Mouse (Mus musculus): ENCODE measurements around the gene Zmiz2. TPM values are rescaled to one million over a fixed set of nuclear protein-coding genes. Genes with fewer than 3 reads are reported as not detected.
"Not testable (repeated sequence)": the region's sequence is repeated elsewhere in the genome, so short reads cannot be mapped to it uniquely, and the experiment has no call there.

The Zmiz2 gene
- total RNA-seq, 1 experiment from 2014 or later = 61.5 TPM

DNA sequence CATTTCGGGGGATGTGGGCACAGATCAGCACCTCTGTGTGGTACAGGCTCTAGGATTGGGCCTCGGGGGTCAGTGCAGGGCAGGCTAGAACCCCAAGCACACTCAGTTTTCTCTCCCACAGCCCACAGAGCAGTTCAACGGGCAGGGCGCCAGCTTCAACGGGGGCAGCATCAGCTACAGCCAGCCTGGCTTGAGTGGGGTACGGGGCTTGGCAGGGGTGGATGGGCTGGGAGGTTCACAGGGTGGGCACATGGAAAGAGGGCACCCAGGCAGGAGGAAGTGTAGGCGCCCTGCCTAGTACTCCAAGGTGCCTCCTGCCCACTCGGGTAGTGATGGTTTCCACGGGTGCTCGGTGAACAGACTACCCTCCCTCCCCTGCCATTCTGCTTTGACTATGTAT, 9.3 kb downstream of the Zmiz2 start:
- no peak for DNase-seq

DNA sequence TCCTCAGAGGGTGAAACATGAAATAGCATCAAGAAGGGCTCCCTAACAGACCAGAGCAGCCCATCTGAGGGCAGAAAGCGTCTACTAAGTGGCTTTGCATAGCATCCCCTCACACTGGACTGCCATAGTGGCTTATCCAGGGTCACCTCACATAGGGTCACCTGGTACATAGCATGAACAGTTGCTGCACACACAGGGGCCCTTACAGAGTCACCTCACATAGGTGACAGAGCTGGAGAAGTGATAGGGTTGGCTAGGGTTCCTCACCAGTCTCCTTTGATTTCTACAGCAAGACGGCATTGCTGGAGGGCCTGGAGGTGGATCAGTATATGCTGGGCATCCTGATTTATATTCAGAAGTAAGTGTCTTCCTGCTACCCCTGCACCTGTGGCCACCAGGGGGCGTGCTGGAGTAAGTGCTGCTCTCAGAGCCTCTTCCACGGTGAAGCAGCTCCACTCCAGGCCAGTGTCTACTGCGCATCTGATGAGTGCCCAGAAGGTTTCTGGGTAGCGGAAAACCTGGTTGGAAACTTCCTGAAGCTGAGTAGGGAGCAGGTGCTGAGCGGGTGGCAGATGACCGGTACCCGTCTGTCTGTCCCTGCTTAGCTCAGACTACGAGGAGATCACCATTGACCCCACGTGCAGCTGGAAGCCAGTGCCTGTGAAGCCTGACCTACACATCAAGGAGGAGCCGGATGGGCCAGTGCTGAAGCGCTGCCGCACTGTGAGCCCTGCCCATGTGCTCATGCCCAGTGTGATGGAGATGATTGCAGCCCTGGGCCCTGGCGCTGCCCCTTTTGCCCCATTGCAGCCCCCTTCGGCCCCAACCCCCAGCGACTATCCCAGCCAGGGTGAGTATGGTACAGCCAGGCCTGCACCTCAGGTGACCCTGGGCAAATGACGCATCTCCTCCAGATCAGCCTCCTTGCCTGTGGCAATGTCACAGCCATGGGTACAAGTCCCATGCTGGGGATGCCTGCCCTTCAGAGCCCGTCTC, 13.9 kb downstream of the Zmiz2 start:
- peak; percentile 82 for DNase-seq

DNA sequence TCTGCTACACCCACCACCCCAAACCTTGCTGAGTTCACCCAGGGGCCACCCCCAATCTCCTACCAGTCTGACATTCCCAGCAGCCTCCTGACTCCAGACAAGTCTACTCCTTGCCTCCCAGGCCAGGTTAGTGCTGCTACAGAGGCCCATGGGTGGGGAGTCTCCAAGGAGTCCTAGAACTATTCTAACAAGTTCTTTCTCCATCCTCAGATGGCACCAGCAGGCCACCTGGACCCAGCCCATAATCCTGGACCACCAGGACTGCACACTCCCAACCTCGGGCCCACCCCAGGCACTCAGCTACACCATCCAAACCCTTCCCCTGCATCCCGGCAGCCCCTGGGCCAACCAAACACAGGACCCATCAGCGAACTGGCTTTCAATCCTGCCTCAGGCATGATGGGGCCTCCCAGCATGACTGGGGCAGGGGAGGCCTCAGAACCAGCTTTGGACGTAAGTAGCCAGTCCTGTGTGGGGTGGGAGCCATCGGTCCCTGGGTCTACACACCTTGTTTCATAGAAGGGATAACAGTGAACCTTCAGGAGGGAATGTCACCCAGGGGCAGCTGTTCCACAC, 15.0 kb downstream of the Zmiz2 start:
- DNase-seq = no peak

DNA sequence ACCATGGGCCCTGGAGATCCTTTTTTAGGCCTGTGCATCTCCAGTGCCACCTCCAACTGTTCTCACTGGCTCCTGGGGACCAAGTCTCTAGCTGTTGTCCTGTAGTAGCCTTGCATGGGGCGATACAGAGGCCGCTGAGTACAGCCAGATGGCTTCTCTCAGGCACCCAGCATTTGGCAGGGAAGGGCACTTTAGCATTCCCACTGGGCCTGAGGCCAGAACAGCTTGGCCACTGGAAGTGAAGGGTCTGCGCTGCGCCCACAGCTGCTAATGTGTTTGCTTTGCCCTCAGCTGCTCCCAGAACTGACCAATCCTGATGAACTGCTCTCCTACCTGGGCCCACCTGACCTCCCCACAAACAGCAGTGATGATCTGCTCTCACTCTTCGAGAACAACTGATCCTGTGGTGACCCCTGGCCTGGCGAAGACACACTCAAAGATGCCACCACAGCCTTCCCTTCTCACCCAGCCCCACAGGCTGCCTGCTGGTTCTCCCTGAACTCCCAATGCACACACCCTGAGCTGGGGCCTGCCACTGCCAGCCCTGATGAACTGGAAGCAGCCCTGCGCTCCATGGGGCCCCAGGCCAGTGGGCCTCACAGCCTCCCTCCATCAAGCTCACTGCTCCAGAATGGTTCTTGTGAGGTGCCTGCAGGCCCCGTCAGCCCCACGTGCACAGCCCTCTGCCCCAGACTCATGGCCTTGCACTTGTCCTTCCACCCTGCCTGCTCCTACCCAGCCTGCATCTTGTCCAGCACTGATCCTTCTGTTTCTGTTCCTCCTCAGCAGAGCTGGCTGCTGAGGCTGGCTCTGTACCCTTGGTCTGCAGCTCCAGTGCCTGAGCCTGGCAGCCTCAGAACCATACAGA, 16.1 kb downstream of the Zmiz2 start:
- no peak for DNase-seq

DNA sequence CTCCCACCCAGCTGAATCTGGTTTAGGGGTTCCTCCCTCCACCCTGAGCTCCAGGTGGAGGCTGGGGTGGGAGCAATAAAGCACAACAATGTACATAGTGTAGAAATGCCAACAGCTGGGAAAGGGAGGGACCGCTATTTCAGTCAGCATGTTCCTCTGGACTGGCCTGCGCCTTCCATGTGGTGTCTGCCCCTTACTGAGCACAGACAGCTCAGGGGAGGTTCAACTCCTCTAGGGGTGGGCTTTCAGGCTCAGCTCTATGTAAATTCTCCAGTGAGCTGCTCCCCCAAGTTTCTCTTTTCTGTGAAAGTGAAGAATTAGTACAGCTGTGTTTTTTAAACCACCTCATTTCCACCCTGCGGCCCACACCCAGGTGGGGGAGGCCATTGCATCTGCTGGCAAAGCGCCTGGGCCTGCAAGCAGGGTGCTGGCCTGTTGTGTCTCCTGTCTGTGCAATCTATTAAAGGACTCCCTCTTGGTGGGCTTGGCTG, 16.8 kb downstream of the Zmiz2 start:
- DNase-seq = peak; percentile 54

DNA sequence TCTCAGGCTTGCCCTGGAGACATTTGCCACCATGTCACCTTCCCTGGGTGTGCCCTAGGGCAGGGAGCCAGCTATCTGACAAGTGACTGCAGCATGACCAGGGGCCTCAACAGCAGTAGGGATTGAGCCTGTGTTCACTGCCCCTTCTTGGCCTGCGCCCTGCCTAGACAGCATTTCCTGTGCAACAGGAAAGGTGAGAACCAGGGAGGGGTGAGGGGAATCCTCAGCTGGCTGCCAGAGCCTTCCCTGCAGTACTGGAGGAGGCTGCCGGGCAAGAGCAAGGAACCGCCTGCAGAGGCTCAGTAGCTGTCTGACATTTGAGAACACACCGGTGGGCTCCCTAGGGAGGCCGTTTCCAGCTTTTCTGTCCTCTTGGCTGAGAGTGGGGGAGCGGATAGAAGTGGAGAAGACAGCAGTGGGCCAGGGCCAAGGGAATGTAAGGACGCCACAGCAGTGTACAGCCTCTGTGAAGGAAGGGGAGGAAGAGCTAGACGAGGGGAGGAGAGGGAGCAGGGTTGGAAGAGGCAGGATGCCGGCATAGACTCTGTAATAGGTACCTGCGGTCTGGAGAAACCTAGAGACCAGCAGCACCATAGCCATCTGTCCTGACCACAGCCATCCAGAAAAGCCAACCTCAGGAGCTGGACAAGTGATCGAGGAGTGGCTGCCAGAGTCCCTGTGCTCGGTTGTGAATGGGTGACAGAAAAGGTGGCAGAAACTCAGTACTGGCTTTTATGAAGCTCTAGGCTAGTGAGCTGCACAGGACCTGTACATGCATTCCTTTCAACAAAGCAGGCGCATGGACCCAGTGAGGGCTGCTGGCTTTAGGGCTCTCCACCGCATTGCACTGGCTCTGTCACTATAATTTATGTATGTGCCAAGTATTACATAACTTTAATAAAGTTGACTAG, 17.6 kb downstream of the Zmiz2 start:
- DNase-seq = peak; percentile 71

DNA sequence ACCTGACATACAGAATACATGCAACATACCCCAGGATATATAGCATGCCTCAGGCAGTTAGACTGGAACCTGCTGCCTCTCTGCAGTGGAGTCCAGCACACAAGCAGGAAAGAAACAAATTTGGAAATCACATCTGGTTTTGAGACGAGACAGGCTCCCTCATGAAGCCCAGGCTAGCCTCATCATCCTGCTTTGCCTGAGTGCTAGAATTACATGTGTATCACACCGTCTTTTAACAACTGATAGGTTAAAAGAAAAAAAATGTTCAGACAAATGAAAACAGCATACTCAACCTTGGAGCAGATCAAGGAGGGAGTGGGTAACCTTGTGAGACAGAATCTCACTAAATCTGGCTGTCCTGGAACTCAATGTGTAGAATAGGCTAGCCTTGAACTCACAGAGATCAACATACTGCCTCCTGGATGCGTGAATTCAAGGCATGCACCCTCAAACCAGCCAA, 18.3 kb downstream of the Zmiz2 start:
- DNase-seq = no peak

DNA sequence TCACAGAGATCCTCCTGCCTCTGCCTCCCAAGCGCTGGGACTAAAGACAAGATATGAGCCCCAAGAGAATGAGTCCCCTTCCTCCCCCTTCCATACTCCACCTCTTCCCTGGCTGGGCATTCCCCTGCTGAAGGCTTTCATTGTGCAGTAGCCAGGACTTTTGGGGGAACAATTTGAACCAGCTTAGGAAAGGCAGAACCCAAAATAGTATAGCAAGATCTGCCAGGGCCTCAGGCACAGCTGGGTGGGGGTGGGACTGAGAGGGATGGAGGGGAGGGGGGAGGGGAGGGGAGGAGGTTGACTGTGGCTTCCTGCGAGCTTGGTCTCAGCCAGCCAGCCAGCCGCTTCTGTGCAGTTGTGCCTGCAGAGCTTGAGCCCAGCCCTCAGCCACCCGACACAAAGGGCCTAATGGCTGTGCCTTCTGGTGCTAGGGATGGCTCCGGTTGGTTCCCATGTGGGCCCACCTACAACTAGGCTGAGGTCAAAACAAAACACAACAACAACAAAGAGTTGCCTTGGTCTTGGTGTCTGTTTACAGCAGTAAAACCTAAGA, 21.3 kb downstream of the Zmiz2 start:
- DNase-seq = no peak

DNA sequence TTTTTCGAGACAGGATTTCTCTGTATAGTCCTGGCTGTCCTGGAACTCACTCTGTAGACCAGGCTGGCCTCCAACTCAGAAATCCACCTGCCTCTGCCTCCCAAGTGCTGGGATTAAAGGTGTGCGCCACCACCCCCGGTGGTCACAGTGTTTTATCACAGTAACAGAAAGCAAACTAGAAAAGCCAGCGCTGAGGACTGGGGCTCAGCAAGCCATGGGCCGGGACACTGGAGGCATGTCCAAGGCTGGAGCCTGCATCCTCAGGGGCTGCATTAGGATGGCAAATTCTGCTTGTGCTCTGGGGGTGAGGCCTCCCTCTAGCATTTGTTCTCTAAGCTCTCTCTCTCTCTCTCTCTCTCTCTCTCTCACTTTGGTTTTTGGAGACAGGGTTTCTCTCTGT, 21.9 kb downstream of the Zmiz2 start:
- DNase-seq = not testable (repeated sequence)

DNA sequence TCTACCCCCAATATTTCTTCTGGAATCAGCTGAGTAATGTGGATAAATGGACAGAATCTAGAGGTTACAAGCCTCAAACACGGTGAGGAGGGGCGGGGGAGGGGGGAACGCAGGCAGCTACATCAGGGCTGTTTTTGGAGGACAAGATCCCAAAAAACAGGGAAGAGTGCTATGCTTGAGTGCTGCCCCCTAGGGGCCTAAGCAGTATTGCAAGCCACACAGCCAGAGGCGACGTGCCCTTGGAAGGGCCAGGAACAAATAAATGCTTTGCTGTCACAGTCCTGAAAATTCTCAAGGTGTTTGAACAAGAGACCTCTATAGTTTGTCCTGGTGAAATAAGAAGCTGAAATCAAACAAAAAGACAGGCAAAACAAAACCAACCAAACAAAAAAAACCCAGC, 22.8 kb downstream of the Zmiz2 start:
- DNase-seq = peak; percentile 87

DNA sequence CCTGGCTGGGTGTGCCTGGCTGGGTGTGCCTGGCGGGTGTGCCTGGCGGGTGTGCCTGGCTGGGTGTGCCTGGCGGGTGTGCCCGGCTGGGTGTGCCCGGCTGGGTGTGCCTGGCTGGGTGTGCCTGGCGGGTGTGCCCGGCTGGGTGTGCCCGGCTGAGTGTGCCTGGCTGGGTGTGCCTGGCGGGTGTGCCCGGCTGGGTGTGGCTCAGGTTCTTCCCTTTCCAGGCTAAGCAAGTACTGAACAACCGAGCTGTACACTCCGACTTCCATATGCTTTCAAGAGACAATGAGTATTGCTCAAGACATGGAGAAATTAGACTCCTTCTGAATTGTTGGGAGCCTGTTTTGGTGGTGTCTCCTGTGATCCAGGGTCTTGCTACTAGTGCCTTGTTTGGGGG, 24.4 kb downstream of the Zmiz2 start:
- DNase-seq = no peak

DNA sequence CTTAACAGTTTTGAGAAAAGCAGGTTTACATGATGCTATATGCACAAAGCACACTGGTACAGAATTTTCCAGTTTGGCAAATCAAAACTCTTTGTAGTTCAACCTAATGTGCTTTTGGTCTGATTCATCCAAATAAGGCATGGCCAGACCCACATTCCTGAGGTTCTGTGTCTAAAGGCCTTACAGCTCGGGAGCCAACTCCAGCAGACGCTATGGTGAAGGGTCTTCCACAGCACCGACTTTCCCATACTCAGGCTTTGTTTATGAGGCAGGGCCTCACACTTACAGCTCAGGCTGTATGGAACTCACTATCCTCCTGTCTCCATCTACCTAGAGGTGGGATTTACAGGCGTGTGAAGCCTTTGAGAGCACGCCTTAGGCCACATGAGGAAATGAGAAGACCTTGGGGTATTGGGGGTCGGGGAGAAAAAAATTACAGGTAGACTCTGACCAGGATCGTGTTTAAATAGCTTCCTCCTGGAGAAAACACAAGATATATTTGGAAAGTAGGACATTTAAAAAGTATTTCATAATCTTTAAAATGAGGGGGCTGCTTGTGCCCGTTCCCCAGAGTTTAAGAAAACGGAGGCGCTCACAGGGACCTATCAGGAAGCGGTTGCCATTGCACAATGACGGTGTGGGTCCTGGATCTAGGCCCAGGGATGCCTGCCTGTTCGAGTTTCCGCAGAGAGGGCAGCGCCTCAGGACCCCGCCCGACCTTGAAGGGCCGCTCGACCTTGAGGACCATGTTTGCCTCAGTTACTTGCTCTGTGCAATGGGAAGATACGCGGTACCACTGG, 26.1 kb downstream of the Zmiz2 start, which contains the start of gene Ppia:
Ppia (plus strand) TSS at position 693 of the 800 bp plus-strand sequence.
- no peak for DNase-seq

DNA sequence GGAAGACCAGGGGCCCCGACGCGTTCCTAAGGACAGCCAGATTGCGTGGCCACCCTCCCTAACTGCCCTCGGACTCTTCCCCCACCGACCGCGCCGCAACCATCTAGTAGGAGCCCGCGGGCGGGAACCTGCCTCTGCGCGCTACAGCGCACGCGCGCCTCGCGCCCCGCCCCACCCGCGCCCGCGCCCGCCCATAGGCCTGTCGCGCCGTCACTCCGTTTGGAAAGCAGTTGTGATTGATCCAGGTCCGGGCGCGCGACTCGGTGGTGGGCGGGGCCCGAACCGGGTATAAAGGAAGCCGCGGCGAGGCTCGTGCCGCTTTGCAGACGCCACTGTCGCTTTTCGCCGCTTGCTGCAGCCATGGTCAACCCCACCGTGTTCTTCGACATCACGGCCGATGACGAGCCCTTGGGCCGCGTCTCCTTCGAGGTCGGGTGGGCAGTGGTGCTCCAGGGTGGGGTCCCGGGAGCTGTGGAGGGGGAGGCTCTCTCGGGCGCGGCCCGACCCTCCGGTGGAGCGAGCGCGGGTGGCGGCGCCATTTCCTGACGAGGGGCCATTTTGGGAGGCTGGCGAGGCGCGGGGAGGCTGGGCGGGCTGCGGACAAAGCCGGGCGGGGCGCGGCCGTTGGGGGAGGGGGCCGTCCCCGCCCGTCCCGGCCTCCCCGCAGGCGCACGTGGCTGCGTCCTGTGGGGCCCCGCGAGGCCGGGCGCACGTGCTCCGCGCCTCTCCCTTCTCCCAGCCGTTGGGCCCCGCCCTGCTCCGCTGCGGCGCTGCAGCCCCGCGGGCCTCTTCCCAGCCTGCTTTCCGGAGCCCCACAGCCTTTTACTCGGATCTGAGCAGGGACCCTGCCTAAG, 26.9 kb downstream of the Zmiz2 start:
- DNase-seq = peak; percentile 98

DNA sequence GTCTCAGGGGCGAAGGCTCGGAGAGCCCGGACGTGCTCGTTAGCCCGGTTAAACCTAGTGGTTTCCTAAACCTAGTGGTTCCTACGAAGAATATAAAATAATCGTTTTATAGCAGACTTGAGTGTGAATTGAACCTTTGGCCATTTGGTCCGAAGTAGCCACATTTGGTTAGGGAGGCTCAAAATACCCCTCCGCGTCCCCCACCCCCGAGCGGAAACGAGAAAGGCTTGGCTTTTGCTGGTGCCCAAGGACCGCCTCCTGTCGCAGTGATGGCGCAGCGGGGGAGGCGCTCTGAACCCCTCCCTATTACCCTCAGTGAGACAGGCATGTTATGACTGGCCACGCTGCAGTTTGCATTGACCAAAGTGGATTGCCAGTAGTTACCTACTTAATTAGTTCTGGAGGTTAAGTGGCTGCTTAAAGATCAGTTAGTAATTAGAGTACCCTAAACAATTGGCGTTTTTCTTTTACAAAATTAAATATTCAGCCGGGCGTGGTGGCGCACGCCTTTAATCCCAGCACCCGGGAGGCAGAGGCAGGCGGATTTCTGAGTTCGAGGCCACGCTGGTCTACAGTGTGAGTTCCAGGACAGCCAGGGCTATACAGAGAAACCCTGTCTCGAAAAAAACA, 27.6 kb downstream of the Zmiz2 start:
- peak; percentile 84 for DNase-seq

DNA sequence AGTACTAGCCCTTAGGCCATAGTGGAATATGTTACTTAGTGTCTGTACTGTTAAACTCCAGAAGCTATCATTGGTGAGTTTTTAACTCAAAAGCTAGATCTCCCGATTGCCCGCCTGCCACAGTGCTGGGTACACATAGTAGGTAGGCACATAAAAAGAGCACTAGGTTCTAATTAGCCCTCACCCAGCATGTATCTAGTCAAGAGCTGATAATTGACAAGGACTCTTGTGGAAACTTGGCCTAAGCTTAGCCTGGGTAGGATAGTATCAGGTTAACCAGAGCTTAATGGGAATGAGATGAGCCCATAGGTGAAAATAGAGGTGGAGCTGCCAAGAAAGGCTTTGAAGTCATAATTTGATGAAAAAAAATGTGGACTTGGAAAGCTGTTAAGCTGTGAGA, 28.2 kb downstream of the Zmiz2 start:
- DNase-seq = no peak

DNA sequence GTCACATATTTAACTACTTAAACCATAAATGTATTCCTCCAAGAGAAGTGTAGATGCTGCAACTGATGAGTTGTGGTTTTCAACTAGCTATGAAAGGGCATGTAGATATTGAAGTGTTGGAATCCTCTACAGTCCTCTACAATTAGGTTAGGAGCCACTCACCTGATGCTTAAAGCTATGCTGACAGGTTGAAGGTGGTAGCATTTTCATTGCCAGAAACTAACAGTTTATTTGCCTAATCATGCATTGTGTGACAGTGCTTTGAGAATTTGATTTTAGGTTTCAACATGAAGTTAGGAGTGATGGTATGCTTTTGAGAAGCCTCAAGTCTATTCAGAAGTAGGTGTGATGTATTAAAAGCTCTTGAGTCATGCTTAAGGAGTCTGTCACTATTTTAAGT, 28.6 kb downstream of the Zmiz2 start:
- DNase-seq = no peak

DNA sequence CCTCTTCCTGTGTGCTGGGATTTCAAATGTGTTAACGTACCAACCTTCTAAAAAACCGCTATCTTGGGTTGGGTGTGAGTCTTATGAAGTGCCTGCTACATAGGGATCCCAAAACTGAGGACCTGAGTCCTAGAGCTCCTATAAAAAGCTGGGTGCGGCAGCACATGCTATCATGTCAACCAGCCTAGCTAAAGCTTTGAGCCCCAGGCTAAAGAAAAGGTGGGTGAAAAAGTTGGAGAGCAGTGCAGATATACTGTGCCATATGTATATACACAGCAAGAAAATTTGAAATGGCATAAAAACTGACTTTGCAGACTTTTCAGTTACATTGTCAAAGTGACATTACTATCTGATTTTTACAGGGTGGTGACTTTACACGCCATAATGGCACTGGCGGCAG, 29.9 kb downstream of the Zmiz2 start:
- no peak for DNase-seq

DNA sequence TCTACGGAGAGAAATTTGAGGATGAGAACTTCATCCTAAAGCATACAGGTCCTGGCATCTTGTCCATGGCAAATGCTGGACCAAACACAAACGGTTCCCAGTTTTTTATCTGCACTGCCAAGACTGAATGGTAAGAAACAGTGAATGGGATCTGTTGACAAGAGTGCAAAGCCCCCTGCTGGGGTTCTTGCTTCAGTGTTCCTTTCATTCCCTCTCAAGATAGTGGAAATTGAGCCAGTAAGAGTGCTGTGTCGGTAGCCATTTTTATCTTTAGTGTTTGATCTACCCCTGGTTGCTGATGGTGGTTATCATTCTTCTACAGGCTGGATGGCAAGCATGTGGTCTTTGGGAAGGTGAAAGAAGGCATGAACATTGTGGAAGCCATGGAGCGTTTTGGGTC, 30.3 kb downstream of the Zmiz2 start:
- DNase-seq = not testable (repeated sequence)

All from adrenal gland, postnatal 25 days (tissue).